Mouse (Mus musculus) regulatory T cell (primary cell): Measurements from ENCODE around the gene Prr3.
"Not testable (repeated sequence)": the region's sequence is repeated elsewhere in the genome, so short reads cannot be mapped to it uniquely, and the experiment has no call there.

Source experiments
- in situ Hi-C: fragments of 300-600 bp; cut with MboI, MseI; formaldehyde crosslinking; loops from one replicate; pipeline ENCODE4 v1.15.1; 2025; ENCODE audit warnings: high pct_unique_total_duplicates

The Prr3 gene

DNA sequence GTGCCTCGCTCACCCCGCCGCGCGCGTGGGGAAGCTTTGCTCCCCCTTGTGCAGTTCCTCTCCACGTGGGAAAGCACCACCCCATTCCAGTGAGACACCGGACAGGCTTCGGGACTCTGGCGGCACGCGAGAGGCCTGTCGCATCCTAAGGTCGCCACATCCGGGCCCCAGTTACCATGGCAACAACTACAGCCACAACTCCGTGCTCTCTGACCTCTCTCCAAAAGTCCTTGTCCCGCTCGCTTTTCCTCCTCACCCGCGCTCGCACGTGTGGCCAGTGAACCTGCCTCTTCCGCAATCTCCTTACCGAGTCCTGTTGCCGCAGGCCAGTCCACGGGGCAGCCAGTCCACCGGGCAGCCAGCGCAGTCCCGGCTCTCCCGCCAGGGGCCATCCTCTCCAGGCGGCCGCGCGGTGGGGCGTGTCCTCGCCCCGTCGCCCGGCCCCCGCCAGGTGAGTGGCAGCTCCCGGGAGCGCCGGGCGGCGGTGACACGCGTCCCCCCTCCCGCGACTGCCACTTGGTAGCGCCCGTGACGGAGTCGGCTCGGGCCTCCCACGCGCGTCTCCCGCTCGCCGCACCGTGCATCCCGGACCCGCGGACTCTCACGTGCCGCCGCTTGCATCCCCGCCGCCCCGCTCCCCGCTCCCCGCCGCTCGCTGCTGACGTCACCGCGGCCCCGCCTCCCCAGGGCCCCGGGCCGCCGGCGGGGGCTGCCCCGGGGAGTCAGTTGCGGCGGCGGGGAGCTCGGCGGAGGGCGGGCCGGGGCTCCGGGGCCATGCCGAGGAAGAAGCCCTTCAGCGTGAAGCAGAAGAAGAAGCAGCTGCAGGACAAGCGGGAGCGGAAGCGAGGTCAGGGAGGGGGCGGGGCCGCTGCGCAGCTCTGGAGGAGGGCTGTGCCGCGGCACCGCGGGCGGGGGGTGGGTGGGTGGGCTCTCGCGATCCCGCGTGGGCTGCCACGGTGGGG is at the start of gene Prr3, which contains the start of gene Gnl1:
Gene Prr3 (minus strand): TSS at position 836 of the 962 bp plus-strand sequence.
Gene Gnl1 (plus strand): TSS at position 451 of the 962 bp plus-strand sequence.
- in situ Hi-C loops, result loop anchor here (25.0 kb wide), 1 partner anchor 983 kb away; the partner anchor contains the start of genes Ppp1r11, Znrd1 and Znrd1as

DNA sequence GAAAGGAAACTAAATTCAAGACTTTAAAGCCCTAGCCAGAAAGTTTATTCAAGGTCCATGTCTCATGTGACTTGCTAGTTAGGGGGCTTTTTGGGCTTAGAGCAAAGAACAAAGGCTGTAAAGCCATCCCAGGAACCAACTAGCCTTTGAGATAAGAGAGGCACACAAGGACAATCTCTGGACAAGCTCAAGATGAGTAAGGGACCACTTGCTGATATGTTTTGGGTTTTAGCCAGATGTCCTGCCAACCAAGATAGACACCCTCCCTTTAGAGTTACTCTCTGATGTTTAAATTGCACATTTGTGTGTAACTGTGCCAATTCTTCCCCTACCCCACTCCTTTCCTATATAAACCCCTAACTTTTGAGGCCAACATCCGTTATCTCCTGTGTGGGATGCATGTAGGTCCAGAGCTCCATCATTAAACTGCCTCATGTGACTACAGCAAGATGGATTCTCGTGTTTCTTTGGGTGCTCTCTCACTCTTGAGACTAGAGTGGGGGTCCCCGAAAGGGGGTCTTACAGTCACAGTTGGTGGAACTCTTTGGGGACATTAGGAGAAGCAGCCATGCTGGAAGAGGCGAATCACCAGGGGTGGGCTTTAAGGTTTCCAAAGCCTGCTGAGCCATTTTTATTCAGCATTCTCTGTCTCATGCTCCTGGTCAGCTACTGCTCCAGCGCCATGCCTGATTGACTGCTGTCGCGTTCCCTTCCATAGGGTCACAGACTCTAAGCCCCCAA is 49.0 kb upstream of the Prr3 start:
- in situ Hi-C loops, result no loop called here

- in situ Hi-C loops, result no loop called here
Observed at GRCm38 (mm10) chr17:36027663-36028062, 47.6 kb upstream of the Prr3 start.

GRCm38 (mm10) chr17:36025901-36026300 is 45.9 kb upstream of the Prr3 start:
- in situ Hi-C loops, result no loop called here

DNA sequence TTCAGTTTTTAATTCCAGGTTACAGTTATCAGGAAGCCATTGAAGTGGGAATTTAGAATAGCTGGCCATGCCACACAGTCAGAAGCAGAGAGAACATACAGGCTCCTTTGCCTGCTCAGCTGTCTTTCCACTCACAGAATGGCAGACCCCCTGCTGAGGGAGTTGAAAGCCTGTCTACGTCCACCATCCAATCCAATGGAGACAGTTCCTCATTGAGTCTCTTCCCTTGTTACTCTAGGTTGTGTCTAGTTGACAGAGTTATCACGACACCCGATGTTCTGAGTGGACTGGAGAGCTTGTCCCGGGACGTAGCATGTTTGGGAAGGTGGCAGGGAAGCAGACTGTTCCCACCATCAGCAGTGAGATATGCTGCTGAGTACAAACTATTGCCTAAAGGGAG is 45.2 kb upstream of the Prr3 start:
- in situ Hi-C loops, result no loop called here

- in situ Hi-C loops, result no loop called here
Observed at GRCm38 (mm10) chr17:36023710-36024654, 43.9 kb upstream of the Prr3 start.

DNA sequence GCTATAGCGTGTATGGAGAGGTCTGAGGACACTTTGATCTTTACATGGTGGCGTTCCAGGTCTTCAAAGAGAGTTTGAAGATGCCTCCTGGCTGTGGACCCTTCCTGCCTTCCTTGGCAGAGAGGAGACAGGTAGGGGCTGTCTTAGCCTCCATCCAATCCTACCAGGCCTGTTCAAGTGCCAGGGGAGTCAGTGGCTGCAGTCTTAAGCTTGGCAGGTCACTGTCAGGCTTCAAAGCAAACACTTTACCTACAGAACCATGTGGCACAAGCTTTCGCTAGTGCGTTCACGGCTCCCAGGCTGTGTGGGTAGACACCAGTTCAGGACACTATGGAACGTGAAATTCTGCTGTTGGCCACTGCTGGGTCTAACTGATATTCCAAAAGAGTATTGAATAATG is 42.9 kb upstream of the Prr3 start:
- in situ Hi-C loops, result no loop called here

- in situ Hi-C loops, result no loop called here
Observed at GRCm38 (mm10) chr17:36022098-36022497, 42.1 kb upstream of the Prr3 start.

DNA sequence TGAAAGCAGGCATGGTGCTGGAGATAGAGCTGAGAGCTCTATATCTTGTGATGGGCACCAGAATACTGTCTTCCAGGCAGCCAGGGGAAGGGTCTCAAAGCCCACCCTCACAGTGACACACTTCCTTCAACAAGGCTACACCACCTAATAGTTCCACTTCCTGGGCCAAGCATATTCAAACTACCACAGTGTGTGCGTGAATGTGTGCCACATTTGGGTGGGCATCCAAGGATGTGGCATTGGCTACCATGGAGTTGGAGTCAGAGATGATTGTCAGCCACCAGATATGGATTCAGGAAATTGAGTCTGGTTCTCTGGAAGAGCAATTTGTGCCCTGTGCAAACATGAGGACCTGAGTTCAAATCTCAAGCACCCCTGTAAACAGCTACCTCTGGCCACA is 41.3 kb upstream of the Prr3 start:
- in situ Hi-C loops, result no loop called here

GRCm38 (mm10) chr17:36020191-36021073 is 40.4 kb upstream of the Prr3 start, which contains the start of gene H2-T24:
H2-T24 (minus strand) TSS chr17:36020560.
- in situ Hi-C loops, result no loop called here

DNA sequence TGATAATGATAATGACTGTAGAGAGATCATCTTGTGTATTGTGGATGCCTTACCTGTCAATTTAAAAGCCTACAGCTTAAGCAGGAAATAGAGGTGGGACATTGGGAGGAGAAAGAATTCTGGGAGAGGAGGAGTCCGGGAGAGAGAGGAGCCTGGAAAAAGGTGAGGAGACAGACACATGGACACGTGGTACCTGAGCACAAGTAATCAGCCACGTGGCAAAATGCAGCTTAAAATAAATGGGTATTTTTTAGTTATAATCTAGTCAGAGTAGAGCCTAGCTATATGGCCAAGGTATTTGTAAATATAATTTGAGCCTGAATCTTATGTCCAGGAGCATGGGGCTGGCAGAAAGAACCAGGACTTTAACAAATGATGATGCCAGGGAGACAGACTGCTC is 39.5 kb upstream of the Prr3 start:
- in situ Hi-C loops, result no loop called here

DNA sequence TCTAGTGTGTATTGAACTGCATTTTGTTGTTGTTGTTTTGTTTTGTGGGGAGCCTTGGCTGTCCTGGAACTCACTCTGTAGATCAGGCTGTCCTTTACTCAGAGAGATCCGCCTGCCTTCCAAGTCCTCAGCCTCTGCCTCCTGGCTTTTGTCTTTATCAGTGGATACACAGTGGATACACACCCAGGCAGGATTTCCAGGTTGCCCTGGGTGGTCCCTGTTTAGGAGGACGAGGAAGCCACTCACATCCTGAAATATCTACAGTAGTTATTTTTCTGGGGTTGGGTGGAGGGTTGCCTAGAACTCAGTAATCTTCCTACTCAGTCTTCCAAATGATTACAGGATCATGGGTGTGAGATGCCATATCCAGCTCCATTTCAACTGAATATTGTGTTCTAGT is 38.9 kb upstream of the Prr3 start:
- in situ Hi-C loops, result no loop called here

DNA sequence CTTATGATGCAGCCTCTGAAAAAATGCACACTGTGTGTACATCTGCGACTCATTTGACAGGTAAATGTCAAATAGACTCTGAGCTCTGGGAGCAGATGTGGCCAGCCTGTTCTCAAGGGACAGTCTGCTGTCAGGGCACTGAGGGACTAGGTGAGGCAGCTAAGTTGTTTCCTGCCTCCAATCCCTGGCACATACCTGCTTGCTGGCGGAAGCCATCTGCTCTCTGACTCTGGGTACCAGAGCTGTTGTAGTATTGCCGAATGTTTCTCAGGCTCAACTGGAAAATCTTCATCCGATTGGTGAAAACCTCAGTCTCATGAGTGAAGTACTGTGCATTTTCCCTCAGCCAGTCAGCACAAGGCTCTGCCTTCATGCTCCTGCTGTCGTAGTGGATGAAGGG is 37.0 kb upstream of the Prr3 start:
- in situ Hi-C loops, result no loop called here

DNA sequence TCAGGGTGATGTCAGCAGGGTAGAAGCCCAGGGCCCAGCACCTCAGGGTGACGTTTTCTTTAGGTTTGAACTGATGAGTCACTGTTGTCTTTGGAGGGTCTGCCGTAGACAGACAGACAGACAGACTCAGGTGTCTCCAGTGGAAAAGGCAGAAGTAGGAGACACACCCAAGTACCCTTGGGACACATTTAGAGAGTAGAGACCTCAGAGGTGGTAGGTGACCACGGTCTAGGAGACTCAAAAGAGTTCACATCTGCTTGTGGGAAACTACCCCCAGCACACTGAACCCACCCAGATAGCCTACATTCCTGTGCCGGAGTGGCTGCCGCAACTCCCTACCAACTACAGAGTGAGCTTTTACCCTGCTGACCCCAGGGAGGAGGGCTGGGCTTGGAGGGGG is 34.9 kb upstream of the Prr3 start:
- in situ Hi-C loops, result no loop called here

GRCm38 (mm10) chr17:36004409-36004808 is 24.4 kb upstream of the Prr3 start:
- in situ Hi-C loops, result not testable (repeated sequence)

- in situ Hi-C loops, result no loop called here
Observed at GRCm38 (mm10) chr17:36003331-36003730, 23.3 kb upstream of the Prr3 start.

DNA sequence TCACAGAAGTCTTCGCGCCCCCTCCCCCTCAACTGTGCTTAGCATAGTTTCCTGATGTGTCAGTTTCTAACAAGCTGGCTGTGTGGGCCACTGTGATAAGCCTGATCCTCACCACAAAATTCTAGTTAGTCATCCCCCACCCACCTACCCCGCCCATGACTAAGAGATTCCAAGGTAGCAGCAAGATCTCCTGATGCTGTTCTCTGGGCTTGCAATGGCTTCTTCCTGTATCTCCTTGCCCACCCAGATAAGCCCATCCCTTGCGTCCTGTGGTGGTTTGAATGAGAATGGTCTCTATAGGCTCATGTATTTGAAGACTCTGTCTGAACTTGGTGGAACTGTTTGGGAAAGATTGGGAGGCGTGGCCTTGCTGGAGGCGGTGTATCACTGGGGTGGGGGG is 21.9 kb upstream of the Prr3 start:
- in situ Hi-C loops, result no loop called here

DNA sequence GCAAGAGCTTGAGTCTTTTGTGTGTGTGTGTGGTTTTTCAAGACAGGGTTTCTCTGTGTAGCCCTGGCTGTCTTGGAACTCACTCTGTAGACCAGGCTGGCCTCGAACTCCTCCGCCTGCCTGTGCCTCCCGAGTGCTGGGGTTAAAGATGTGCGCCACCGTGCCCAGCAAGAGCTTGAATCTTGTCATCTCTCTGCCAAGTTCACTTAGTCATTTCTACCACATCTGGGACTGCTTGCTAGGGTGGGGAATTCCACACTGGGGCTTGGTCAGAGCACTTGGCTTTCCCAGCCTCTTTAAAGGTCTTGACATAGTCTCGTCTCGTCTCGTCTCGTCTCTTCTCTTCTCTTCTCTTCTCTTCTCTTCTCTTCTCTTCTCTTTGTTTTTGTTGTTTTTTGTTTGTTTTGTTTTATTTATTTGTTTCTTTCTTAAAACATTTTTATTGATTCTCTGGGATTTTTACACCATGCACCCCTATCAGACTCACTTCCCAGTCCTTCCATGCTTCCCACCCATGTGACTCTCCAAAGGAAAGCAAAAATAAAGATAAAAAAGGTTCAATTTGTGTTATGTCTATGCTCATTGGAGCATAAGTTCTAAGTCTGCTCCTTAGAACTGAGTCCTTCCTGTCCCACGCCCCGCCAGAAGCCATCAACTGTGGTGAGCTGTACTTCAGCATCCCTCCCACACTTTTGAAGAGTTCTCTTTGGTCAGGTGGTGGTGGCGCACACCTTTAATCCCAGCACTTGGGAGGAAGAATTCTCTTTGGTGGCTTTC is 21.3 kb upstream of the Prr3 start:
- in situ Hi-C loops, result no loop called here

DNA sequence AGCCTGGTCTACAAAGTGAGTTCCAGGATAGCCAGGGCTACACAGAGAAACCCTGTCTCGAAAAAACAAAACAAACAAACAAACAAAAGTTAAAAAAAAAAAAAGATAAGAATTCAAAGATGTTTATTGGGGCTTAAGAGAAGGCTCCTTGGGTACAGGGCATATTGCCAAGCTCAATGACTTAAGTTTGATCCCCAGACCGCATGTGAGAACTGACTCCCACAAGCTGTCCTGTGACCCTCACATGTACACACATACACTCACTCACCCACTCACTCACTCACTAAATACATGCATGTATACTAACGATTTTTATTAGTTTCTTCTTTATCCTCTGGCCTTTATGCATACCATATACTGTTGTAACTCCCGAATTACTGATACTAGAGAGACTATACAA is 20.3 kb upstream of the Prr3 start:
- in situ Hi-C loops, result no loop called here
